Mouse (Mus musculus) olfactory bulb, adult 2 months (tissue): ENCODE results near the gene Emp1.

Experiments
- CTCF ChIP-seq: fragments of 200-500 bp; IDR thresholded peaks from 2 replicates; pipeline ENCODE4 v1.5.1; 2012; ENCODE audit warnings: low read depth, mild to moderate bottlenecking, low read length, moderate library complexity; ENCODE audit not compliant: insufficient read depth
- POLR2A ChIP-seq: fragments of 200-500 bp; IDR thresholded peaks from 2 replicates; pipeline ENCODE4 v1.6.1; 2012; ENCODE audit warnings: mild to moderate bottlenecking, low read depth, low read length, moderate library complexity; ENCODE audit not compliant: insufficient read depth

- no peak for TF ChIP-seq CTCF
- TF ChIP-seq POLR2A = no peak
These were observed 9.8 kb upstream of the Emp1 start for GRCm38 (mm10) chr6:135352537-135352936.
